Mouse (Mus musculus): Measurements from ENCODE around the gene Gm17018.

- TF ChIP-seq POLR2A (IDR thresholded peaks at IDR 0.05; ENCODE audit: insufficient read length, low read depth) (no peak), POLR2AphosphoS2 (IDR thresholded peaks at IDR 0.05; ENCODE audit: insufficient read length, low read depth) (no peak), REST (IDR thresholded peaks at IDR 0.05; ENCODE audit: insufficient read depth, insufficient read length) (no peak), CEBPB (IDR thresholded peaks at IDR 0.05; ENCODE audit: insufficient read depth, poor library complexity, severe bottlenecking) (no peak), E2F4 (IDR thresholded peaks at IDR 0.05; ENCODE audit: insufficient read depth) (no peak)
These were observed 31.3 kb downstream of the Gm17018 start for GRCm38 (mm10) chr19:45591704-45592103.

Measured in myocyte (in vitro differentiated cells).